Mouse (Mus musculus) right cerebral cortex, postnatal 36 days (tissue): ENCODE measurements around the gene Cmbl.

ENCODE experiments used
- DNase-seq, 2 experiments: peaks; one replicate each; pipeline ENCODE4 v3.0.0; 2022; ENCODE audit warnings: low spot score in 2 of 2, mixed read lengths in 1 of 2

The Cmbl gene

GRCm38 (mm10) chr15:31627277-31628154, 62.3 kb downstream of the Cmbl start:
- no peak for DNase-seq

DNA sequence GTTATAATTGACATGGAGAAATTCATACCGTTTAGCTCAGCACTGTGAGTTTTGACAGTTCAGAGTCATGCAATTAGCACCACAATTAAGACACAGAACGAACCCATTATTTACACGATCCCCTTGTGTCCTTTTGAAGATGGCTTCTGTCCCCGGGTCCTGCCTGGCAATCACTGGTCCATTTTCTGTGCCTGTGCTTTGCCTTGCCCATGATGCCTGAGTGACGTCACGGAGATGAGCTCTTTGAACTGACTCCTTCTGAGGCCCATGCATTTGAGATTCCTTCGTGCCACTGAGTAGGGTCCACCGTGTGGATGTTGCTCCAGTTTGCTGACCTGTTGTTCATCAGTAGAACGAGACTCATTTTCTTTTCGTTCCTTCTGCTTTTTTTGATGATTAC, 63.0 kb downstream of the Cmbl start:
- DNase-seq, result no peak

GRCm38 (mm10) chr15:31629556-31629955, 64.4 kb downstream of the Cmbl start:
- no peak for DNase-seq

DNA sequence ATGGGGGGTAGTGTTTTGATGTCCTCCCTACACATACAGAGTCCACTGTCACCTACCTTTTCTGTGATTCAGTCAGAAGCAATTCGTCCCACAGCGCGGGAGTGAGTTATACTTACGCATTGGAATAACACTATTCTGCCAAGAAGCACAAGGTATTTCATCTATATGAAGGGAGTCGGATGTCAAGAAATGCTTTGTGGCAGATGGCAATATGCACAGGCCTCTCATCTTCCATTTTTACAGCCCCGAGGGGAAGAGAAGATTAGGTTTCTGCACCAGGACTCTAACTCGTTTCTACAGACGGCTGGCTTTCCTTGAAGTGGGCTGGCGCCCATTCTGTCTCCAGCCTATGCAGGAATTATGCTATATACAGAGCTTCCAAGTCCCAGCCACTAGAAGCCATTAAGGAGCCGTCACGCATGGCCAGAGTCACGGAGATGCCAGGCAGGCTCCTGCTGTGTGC, 66.2 kb downstream of the Cmbl start:
- DNase-seq, result no peak

- DNase-seq, result no peak
Measured at GRCm38 (mm10) chr15:31632478-31632877, 67.3 kb downstream of the Cmbl start.

DNA sequence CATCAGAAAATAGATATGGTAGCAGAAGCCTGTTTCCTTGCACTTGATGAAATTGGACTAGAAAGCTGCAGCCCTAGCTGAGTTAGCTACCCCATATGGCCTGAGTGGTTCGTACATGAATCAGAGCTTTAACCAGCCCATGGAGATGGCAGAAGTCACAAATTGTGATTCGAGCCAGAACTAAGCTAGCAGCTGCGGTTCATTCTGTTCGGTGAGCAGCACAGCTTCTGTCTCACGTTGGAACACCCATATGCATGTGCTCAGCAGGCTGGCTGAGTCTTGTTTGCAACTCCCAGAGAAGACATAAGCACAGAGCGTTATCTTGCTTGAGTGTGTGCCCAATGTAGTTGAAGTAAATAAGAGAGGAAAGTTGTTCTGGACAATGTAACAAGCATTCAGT, 69.4 kb downstream of the Cmbl start:
- DNase-seq, result peak; percentile 34 to 54

GRCm38 (mm10) chr15:31636091-31636595, 71.0 kb downstream of the Cmbl start:
- no peak for DNase-seq
